Mouse (Mus musculus) liver, embryonic 12.5 days (tissue): ENCODE measurements around the gene Dpep1. TPM values are rescaled to one million over a fixed set of nuclear protein-coding genes. Genes with fewer than 3 reads are reported as not detected.
A peak's percentile ranks its signal among the peaks of the same experiment; 100 is the strongest.
"Not testable (repeated sequence)": the region's sequence is repeated elsewhere in the genome, so short reads cannot be mapped to it uniquely, and the experiment has no call there.

ENCODE experiments used
- ATAC-seq: fragments of 200-750 bp; cut with Nextera tagmentation; 2 replicates; pipeline ENCODE4 v1.8.0; 2017; ENCODE audit warnings: moderate number of reproducible peaks, mild to moderate bottlenecking, moderate library complexity
- H3K27ac ChIP-seq: fragments of 300-500 bp; sonication (generic); 2 replicates; pipeline ENCODE4 v1.5.1; 2016; ENCODE audit warnings: mild to moderate bottlenecking
- H3K27me3 ChIP-seq: fragments of 300-500 bp; sonication (generic); replicated peaks from 2 replicates; pipeline ENCODE4 v1.6.1; 2016; ENCODE audit warnings: mild to moderate bottlenecking, moderate library complexity
- H3K36me3 ChIP-seq: fragments of 300-500 bp; sonication (generic); 2 replicates; pipeline ENCODE4 v1.6.1; 2016; ENCODE audit warnings: mild to moderate bottlenecking, moderate library complexity
- H3K4me1 ChIP-seq: fragments of 300-500 bp; sonication (generic); 2 replicates; pipeline ENCODE4 v1.6.1; 2016
- H3K4me2 ChIP-seq: fragments of 300-500 bp; sonication (generic); 2 replicates; pipeline ENCODE4 v1.6.1; 2016; ENCODE audit warnings: mild to moderate bottlenecking, moderate library complexity
- H3K4me3 ChIP-seq: fragments of 300-500 bp; sonication (generic); 2 replicates; pipeline ENCODE4 v1.5.1; 2016; ENCODE audit warnings: mild to moderate bottlenecking, moderate library complexity
- H3K9ac ChIP-seq: fragments of 300-500 bp; sonication (generic); 2 replicates; pipeline ENCODE4 v1.6.1; 2016; ENCODE audit warnings: mild to moderate bottlenecking, moderate library complexity
- H3K9me3 ChIP-seq: fragments of 300-500 bp; sonication (generic); replicated peaks from 2 replicates; pipeline ENCODE4 v1.6.1; 2016; ENCODE audit warnings: mild to moderate bottlenecking, moderate library complexity
- WGBS: fragments of 180-500 bp; shearing (Covaris S2); methylation state at CpG from one replicate; pipeline ENCODE4 v1.1.7; 2016; ENCODE audit not compliant: insufficient replicate concordance; 5-methylcytosine and 5-hydroxymethylcytosine counted together
- polyA plus RNA-seq: library from polyadenylated mRNA; unstranded; fragments of >200 nt; fragmentation: Nextera tagmentation; extraction: Ambion mirVana; gene quantifications from 2 replicates; pipeline ENCODE4 v1.2.1, GENCODE M21; 2016

The Dpep1 gene
- polyA plus RNA-seq, 1 experiment from 2014 or later: 0.33 TPM

- Histone ChIP-seq H3K4me1 (peaks cover 35% of the 10 kb centered on the region), H3K36me3 (peaks cover 24% of the 10 kb centered on the region), H3K27me3 (peaks cover 20% of the 10 kb centered on the region), H3K4me3 (peak overlapping the region; percentile 99), H3K27ac (peak overlapping the region; percentile 80), H3K9me3 (no peaks in the 10 kb centered on the region), H3K4me2 (peak overlapping the region; percentile 95), H3K9ac (peak overlapping the region; percentile 96)
- WGBS: 25% methylated on average over 22 of the region's 22 CpGs
- no peak; the same call in 1 of the 2 replicates for ATAC-seq
These were observed 27.2 kb downstream of the Dpep1 start for GRCm38 (mm10) chr8:123213118-123213772.

GRCm38 (mm10) chr8:123215430-123215829 lies 29.4 kb downstream of the Dpep1 start:
- no peak for ATAC-seq
- H3K27ac ChIP-seq: no peak overlapping the region
- peaks cover 3% of the 10 kb centered on the region; the same call in 1 of the 2 replicates for H3K36me3 ChIP-seq
- H3K9me3 ChIP-seq: no peaks in the 10 kb centered on the region
- H3K4me3 ChIP-seq: no peak overlapping the region
- 30% methylated on average over 3 of the region's 3 CpGs for WGBS
- no peak overlapping the region for H3K4me2 ChIP-seq
- no peak overlapping the region for H3K9ac ChIP-seq
- peaks cover 35% of the 10 kb centered on the region for H3K4me1 ChIP-seq
- peaks cover 20% of the 10 kb centered on the region for H3K27me3 ChIP-seq

GRCm38 (mm10) chr8:123220917-123221316 lies 34.9 kb downstream of the Dpep1 start:
- no peak overlapping the region for H3K27ac ChIP-seq
- H3K4me3 ChIP-seq: no peak overlapping the region
- H3K36me3 ChIP-seq: no peaks in the 10 kb centered on the region
- H3K9me3 ChIP-seq: no peaks in the 10 kb centered on the region
- H3K4me2 ChIP-seq: no peak overlapping the region
- no peak for ATAC-seq
- WGBS: 58% methylated on average over 1 of the region's 1 CpGs
- no peak overlapping the region for H3K9ac ChIP-seq
- peaks cover 17% of the 10 kb centered on the region for H3K4me1 ChIP-seq
- H3K27me3 ChIP-seq: peaks cover 10% of the 10 kb centered on the region; the same call in 1 of the 2 replicates

- Histone ChIP-seq H3K4me1 (peaks cover 19% of the 10 kb centered on the region), H3K4me2 (peak within 1 kb of the TSS; percentile 97), H3K27ac (peak within 1 kb of the TSS; percentile 76), H3K36me3 (peaks cover 25% of the 10 kb centered on the region), H3K4me3 (peak within 1 kb of the TSS; percentile 82), H3K9me3 (no peaks in the 10 kb centered on the region), H3K27me3 (0 out of 2 replicates have a peak, but pooled peaks cover 4% of the 10 kb centered on the region), H3K9ac (peak within 1 kb of the TSS; percentile 86)
- ATAC-seq: peak; percentile 88
- 3% methylated on average over 59 of the region's 59 CpGs for WGBS
These were observed 38.5 kb downstream of the Dpep1 start, which contains the start of gene Cdk10 for GRCm38 (mm10) chr8:123224278-123225266. Gene Cdk10 (plus strand): TSS chr8:123224842.

DNA sequence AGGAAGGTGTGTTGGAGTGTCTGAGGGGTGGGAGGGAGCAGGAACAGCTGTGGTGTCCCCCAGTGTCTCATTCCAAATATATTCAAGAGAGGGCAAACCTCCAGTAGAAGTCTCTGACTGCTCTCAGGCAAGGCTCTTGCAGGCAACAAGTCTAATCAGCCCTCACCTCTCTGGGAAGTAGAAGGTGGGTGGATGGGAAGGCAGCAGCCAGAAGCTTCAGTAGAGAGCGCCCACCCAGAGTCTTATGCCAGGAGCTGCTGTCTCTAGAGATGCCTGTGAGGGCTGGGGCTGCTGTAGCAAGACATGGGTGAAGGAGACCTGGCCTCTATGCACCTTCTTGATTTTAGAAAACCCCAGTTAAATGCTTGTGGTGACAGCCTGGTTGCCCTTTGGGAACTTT lies 42.4 kb downstream of the Dpep1 start:
- Histone ChIP-seq H3K9me3 (no peaks in the 10 kb centered on the region), H3K27me3 (peaks cover 6% of the 10 kb centered on the region), H3K36me3 (peaks cover 25% of the 10 kb centered on the region), H3K4me1 (peaks cover 19% of the 10 kb centered on the region), H3K4me3 (no peak overlapping the region), H3K9ac (no peak overlapping the region), H3K27ac (no peak overlapping the region), H3K4me2 (no peak overlapping the region)
- no peak for ATAC-seq
- 71% methylated on average over 1 of the region's 1 CpGs for WGBS

DNA sequence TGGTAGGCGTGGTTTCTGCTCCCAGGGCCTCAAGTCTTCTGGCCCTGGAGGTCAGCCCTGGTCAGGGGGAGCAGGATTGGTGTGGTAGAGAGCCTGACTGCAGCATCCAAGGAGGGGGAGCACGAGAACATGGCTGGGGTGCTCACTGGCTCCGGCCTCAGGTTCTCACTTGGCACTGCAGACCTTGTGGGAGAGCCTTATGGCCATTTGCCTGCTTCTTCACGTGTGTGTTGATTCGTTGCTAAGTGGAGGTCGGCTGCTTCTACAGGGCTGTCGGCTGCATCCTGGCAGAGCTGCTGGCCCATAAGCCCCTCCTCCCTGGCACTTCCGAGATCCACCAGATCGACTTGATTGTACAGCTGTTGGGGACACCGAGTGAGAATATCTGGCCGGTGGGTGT lies 44.3 kb downstream of the Dpep1 start:
- 65% methylated on average over 11 of the region's 11 CpGs for WGBS

DNA sequence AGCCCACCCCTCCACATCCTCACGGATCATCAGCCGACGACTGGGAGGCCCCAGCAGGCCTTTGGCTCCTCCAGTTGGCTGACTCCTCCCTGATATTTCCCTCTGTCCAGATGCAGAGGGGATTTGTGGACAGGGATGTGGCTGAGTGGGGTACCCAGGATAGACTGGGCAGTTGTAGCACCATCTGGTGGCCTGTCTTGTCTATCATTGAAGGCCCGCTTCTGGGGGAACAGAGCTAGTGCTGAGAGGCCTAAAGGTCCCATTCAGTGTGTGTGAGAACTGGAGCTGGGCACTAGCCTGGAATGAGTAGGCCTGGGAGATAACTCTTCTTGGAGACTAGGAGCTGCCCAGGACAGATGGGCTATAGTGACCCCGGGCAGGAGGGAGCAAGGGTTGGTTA lies 45.7 kb downstream of the Dpep1 start:
- ATAC-seq: no peak
- Histone ChIP-seq H3K4me2 (no peak overlapping the region), H3K36me3 (peaks cover 25% of the 10 kb centered on the region), H3K27me3 (peaks cover 31% of the 10 kb centered on the region), H3K4me3 (no peak overlapping the region), H3K27ac (no peak overlapping the region), H3K9me3 (no peaks in the 10 kb centered on the region), H3K4me1 (peaks cover 21% of the 10 kb centered on the region), H3K9ac (no peak overlapping the region)
- 72% methylated on average over 5 of the region's 5 CpGs for WGBS

More for the DNA sequence above, 44.3 kb downstream of the Dpep1 start:
- peaks cover 25% of the 10 kb centered on the region for H3K27me3 ChIP-seq
- not testable (repeated sequence) for ATAC-seq, H3K9ac ChIP-seq, H3K4me3 ChIP-seq, H3K27ac ChIP-seq, H3K9me3 ChIP-seq, H3K4me2 ChIP-seq
- H3K4me1 ChIP-seq: peaks cover 16% of the 10 kb centered on the region
- peaks cover 25% of the 10 kb centered on the region for H3K36me3 ChIP-seq

DNA sequence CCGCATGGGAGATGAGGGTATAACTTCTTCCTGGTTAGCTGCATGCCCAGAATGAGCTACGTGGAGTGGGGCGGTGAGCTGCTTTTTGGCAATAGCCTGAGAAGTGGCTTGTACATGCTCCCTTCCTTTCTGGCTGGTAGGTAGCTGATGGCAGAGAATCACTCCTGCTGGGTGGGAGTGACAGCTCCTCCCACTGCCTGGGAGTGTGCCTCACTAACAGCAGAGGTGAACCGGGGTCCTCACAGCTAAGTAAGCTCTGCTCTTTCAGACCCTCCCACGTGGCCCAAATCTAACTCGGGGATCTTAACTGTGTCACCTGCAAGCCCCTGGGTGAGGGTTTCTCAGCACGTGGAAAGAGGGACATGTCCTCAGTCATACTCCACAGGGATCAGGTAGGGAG lies 46.5 kb downstream of the Dpep1 start:
- H3K4me3 ChIP-seq: no peak overlapping the region
- WGBS: 43% methylated on average over 7 of the region's 7 CpGs

GRCm38 (mm10) chr8:123233300-123233699 lies 47.3 kb downstream of the Dpep1 start:
- H3K9me3 ChIP-seq: no peaks in the 10 kb centered on the region
- H3K4me1 ChIP-seq: peaks cover 21% of the 10 kb centered on the region
- H3K4me3 ChIP-seq: no peak overlapping the region
- ATAC-seq: no peak
- 56% methylated on average over 13 of the region's 13 CpGs for WGBS
- peaks cover 11% of the 10 kb centered on the region for H3K36me3 ChIP-seq
- H3K27ac ChIP-seq: no peak overlapping the region
- H3K4me2 ChIP-seq: no peak overlapping the region
- H3K27me3 ChIP-seq: peaks cover 31% of the 10 kb centered on the region
- H3K9ac ChIP-seq: no peak overlapping the region

More for the DNA sequence above, 46.5 kb downstream of the Dpep1 start:
- Histone ChIP-seq H3K4me1 (peaks cover 21% of the 10 kb centered on the region), H3K27ac (no peak overlapping the region), H3K36me3 (peaks cover 18% of the 10 kb centered on the region), H3K27me3 (peaks cover 31% of the 10 kb centered on the region), H3K4me2 (no peak overlapping the region), H3K9me3 (no peaks in the 10 kb centered on the region), H3K9ac (no peak overlapping the region)
- ATAC-seq: no peak

- H3K9me3 ChIP-seq: no peaks in the 10 kb centered on the region
- peaks cover 31% of the 10 kb centered on the region for H3K27me3 ChIP-seq
- H3K4me1 ChIP-seq: peaks cover 21% of the 10 kb centered on the region
- 73% methylated on average over 11 of the region's 11 CpGs for WGBS
- no peak overlapping the region for H3K9ac ChIP-seq
- peaks cover 7% of the 10 kb centered on the region for H3K36me3 ChIP-seq
- H3K4me3 ChIP-seq: no peak overlapping the region
- H3K4me2 ChIP-seq: no peak overlapping the region
- no peak for ATAC-seq
- H3K27ac ChIP-seq: no peak overlapping the region
These were observed 47.7 kb downstream of the Dpep1 start for GRCm38 (mm10) chr8:123233760-123234159.

DNA sequence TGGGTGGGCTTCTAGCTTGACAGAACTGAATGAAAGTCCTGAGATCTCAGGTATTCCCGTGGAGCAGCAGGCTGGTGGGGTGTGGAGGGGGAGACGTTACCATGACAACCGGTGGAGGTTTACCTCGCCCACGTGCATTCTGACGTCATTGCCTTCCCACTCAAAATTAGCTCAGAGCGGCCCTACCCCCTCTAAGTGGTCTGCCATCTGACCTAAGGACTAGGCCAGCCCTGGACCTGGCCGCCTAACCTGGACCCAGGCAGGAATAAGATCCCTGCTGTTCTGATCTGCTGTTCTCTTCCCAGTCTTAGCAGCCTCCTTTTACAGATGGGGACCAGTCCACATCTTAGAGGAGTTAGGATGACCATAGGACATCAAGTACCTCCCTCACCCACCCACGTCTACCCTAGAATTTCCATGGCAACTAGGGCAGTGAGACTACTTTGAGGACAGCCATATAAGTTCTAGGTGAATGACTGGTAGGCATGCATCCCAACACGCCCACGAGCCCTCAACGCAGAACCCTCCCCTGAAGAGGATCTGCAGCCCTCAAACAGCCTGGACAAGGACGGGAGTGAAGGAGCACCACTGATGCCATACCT lies 49.0 kb downstream of the Dpep1 start:
- H3K9me3 ChIP-seq: no peaks in the 10 kb centered on the region
- H3K27ac ChIP-seq: no peak overlapping the region
- peak overlapping the region; percentile 64; the same call in 1 of the 2 replicates for H3K9ac ChIP-seq
- H3K4me2 ChIP-seq: peak overlapping the region; percentile 91
- WGBS: 35% methylated on average over 13 of the region's 13 CpGs
- no peak for ATAC-seq
- H3K36me3 ChIP-seq: no peaks in the 10 kb centered on the region
- peaks cover 31% of the 10 kb centered on the region for H3K27me3 ChIP-seq
- H3K4me1 ChIP-seq: peaks cover 21% of the 10 kb centered on the region
- H3K4me3 ChIP-seq: peak overlapping the region; percentile 64
